Mouse (Mus musculus) effector memory CD4-positive, alpha-beta T cell, adult 7 months (primary cell): ENCODE results near the gene Olfr196. TPM values are rescaled to one million over a fixed set of nuclear protein-coding genes. Genes with fewer than 3 reads are reported as not detected.

Source experiments
- polyA plus RNA-seq: library from polyadenylated mRNA; unstranded; fragments of 100-300 nt; shearing (Covaris generic); gene quantifications from one replicate; pipeline ENCODE4 v1.2.1, GENCODE M21; 2017

Gene Olfr196
- polyA plus RNA-seq: not detected

DNA sequence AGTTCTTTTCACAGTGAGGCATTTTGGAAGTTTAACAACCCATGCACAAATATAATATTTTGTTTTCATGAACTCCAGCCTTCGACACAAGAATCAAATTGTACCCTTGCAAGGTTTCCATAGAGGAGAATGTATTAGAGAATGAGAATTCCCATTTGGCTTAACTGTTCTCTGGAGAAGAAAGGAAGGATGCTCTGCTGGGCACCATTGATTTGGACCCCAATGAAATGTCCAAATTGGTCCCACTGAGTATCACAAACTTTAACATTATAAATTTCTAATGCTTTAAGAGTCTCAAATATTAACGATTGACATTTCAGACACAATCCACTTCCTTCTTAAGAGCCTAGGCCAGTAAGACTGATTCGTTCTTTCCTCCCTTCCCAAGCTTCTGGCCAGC is at the start of gene Olfr196:
Olfr196 (minus strand) TSS at position 101 of the 400 bp plus-strand sequence.

GRCm38 (mm10) chr16:59219667-59220066 is 49.4 kb upstream of the Olfr196 start, which contains the start of gene Olfr199:
Gene Olfr199, minus strand, starts transcription at chr16:59219767.

GRCm38 (mm10) chr16:59203433-59203832 is 33.2 kb upstream of the Olfr196 start, which contains the start of gene Olfr198:
Gene Olfr198, minus strand, starts transcription at chr16:59203533.

DNA sequence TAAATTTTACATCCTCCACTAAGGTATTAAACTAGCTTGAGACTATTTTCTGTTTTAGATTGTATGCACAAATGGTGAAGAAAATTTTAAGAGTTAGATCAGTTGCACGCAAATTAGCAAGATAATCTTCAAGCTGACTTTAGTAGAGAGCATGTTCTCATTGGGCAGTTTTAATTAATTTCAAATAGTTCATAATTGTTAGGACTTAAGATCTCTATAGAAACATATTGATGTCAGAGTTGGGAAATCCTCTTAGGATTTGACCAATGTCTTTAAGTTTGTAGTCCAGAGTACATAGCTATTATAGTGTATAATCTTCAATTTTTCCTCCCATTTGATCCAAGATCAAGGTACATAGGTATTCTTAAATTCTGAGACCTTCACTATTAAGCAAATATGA is 23.5 kb downstream of the Olfr196 start, which contains the start of gene Olfr195:
Olfr195 (plus strand) TSS at position 301 of the 400 bp plus-strand sequence.

GRCm38 (mm10) chr16:59120969-59121368 is 49.3 kb downstream of the Olfr196 start, which contains the start of gene Olfr194:
Gene Olfr194, minus strand, starts transcription at chr16:59121069.

Other genes with a start within 250 kb of the Olfr196 start
- not detected for gene Olfr181, start 241.7 kb downstream of the Olfr196 start, polyA plus RNA-seq
- gene Olfr180, start 241.1 kb downstream of the Olfr196 start, polyA plus RNA-seq: not detected
- 0.27 TPM for gene Olfr183, start 175.1 kb downstream of the Olfr196 start, polyA plus RNA-seq
- not detected for gene Olfr186, start 140.2 kb downstream of the Olfr196 start, polyA plus RNA-seq
- gene Olfr187, start 130.7 kb downstream of the Olfr196 start, polyA plus RNA-seq: not detected
- not detected for gene Olfr190, start 92.4 kb downstream of the Olfr196 start, polyA plus RNA-seq
- not detected for gene Olfr191, start 80.6 kb downstream of the Olfr196 start, polyA plus RNA-seq
- not detected for gene Olfr193, start 58.6 kb downstream of the Olfr196 start, polyA plus RNA-seq
- not detected for gene Olfr194, start 49.4 kb downstream of the Olfr196 start, polyA plus RNA-seq
- gene Olfr195, start 23.4 kb downstream of the Olfr196 start, polyA plus RNA-seq: not detected
- gene Olfr198, start 33.1 kb upstream of the Olfr196 start, polyA plus RNA-seq: not detected
- not detected for gene Olfr199, start 49.3 kb upstream of the Olfr196 start, polyA plus RNA-seq
- gene Olfr201, start 102.2 kb upstream of the Olfr196 start, polyA plus RNA-seq: 0.32 TPM
- not detected for gene Olfr202, start 116.3 kb upstream of the Olfr196 start, polyA plus RNA-seq
- gene Olfr203, start 128.4 kb upstream of the Olfr196 start, polyA plus RNA-seq: not detected
- gene Olfr204, start 147.8 kb upstream of the Olfr196 start, polyA plus RNA-seq: not detected
- gene Olfr205, start 160.7 kb upstream of the Olfr196 start, polyA plus RNA-seq: not detected
- not detected for gene Olfr206, start 178.8 kb upstream of the Olfr196 start, polyA plus RNA-seq
- gene Olfr209, start 193.5 kb upstream of the Olfr196 start, polyA plus RNA-seq: not detected
- gene Gabrr3, start 236.9 kb upstream of the Olfr196 start, polyA plus RNA-seq: not detected